Mouse (Mus musculus) urinary bladder, postnatal 36 days (tissue): ENCODE data around the gene Zbtb16.

ENCODE experiments used
- DNase-seq, 2 experiments: peaks; one replicate each; pipeline ENCODE4 v3.0.0; 2022; ENCODE audit warnings: low spot score in 2 of 2, mixed read lengths in 1 of 2

The Zbtb16 gene

GRCm38 (mm10) chr9:48729471-48729870 is 106.6 kb downstream of the Zbtb16 start:
- DNase-seq: no peak

- no peak for DNase-seq
Observed at GRCm38 (mm10) chr9:48728731-48729123, 107.3 kb downstream of the Zbtb16 start.

DNA sequence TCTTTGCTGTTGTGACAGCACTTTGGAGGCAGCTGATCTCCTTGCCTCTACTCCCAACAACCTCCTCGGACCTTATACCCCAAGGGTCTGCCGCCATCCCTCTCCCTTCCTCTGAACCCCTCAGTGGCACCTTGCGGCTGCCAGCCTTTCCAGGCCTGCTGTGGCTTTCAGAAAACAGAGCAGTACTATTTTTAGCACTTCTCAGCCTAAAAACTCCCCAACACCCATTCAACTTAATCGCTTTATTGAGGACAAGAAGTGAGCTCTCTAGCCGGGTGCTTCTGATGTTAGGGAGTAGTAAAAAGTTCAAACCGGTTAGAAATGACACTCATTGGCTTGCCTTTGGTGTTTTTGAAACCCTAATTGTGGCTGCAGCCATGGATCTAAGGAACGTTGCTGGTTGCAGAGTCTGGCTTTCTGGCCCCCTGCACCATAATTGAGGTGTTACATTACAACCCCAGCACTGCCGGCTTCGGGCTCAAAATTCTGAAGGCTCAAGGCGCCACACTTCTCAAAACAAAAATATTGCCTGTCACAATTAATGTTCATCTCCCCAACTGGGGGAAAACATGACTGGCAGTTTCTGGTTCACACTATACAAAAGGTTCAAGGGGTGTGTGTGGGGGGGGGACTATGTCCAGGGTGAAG is 107.8 kb downstream of the Zbtb16 start:
- no peak for DNase-seq

- no peak for DNase-seq
Observed at GRCm38 (mm10) chr9:48726341-48726740, 109.7 kb downstream of the Zbtb16 start.

DNA sequence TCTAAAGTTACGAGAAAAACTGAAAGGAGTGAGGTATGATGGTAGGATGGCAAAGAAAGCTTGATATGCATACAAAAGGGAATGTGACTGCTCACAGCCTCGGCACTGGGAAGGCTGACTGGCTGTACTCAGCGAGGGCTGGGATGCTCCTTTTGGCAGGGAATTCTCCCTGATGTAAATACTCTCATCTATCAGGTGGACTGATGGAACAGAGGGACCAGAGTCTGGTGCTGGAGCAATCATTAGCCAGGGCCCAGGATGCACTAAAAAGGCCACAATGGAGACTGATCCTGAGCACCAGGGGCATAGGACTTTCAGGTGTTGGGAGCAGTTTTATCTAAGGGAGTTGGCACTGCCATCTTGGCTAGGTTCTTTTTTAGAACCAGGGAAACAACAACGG is 110.1 kb downstream of the Zbtb16 start:
- DNase-seq: no peak

DNA sequence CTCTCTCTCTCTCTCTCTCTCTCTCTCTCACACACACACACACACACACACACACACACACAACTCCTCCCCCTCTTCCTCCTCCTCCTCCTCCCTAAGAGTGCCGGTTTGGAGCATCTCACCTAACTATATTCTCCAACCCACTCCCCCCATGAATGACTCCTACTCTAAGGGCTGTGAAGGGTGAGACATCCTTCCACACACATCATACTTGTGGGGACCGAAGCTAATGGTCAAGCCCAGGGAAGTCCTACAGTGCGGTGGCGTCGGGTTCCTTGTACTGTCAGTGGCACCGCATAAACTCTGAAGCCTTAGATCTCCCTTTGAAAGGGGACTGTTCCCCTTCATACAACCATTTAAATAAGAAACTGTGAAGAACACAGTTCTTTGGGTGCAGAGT is 110.9 kb downstream of the Zbtb16 start:
- DNase-seq: no peak

DNA sequence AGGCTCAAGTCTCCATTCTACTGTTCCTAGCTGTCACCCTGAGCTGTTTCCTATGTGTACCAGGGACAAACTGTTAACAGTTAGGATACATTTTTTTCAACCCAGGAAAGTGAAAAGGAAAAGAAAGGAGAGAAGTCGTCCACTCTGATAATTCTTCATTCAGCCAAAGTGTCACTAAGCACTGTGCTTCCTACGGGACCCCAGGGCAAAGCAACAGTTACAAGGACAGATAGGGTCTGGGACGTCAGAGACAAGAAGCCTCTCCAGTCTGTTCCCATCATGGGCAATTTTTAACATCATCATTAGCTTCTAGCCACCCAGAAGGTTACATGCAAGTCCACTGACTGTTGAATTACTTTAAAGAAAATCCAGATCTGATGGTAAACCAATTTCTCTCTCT is 111.3 kb downstream of the Zbtb16 start:
- no peak for DNase-seq

DNA sequence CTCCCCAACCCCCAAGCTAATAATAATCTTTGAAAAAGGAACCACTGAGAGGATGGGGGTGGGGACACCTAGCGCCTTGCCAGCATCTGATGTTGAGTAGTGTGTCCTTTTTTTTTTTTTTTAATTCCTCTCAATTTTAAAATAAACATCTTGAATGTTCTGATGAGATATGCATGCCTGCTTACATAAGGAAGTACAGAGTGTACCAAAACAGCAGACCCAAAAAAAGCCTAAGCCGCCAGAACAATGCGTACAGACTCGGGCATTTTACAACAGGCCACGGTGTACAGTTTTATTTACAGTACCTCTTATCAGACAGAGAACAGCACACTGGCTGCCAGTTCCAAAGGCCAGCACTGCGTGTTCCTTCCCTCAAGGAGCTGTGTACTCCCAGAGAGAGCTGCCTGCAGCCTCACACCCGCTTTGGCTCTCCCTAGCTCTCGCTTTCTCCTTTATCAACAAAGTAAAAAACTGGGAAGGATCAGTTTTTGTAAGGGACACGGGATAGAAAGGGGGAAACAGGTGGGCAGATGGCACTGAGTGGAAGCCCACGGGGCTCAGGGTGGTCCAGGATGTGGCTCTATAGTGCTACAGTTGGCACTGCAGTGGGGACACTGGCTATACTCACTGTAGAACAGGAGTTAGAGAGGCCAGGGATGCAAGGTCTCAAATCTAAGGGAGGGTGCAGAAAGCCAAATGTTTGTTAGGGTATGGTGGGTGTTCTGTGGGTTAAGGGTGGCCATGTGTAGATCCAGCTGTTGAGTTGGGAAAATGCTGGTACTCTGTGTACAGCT is 112.3 kb downstream of the Zbtb16 start:
- DNase-seq: peak; percentile 59 to 86

DNA sequence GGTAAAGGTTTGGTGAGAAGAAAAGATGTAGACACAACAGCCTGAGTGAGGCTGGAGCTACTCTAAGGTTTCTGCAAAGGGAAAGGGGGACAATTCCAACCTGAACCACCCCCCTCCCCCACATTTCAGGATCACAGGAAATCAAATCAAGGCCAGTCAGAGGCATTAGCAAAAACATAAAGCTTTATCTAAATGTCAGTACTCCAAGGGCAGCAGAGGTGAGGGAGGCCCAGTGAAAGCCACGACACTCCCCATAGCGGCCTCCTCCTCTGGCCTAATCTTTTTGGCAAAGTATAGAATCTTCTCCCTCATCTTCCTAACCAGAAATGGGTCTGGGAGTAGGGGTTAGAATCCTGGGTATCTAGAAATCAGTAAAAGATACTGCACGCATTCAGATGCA is 113.0 kb downstream of the Zbtb16 start:
- no peak for DNase-seq

- no peak for DNase-seq
Observed at GRCm38 (mm10) chr9:48722261-48722920, 113.6 kb downstream of the Zbtb16 start.

DNA sequence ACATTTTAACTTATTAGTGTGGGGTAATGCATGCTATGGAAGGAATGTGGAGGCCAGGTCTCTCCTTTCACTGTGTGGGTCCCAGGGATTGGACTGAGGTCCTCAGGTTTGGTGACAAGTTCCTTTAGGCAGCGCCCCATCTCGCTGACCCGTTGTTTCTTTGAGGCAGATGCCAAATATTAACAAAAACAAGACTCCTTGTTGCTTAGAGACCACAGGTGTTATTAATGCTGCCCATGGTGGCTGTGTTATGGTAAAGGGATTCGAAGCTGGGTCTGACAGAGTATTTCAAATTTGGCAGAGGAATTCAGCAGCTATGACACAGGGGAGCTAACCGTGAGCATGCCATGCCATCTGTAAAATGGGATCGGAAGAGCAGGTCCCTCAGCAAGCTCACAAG is 114.4 kb downstream of the Zbtb16 start:
- DNase-seq: no peak

DNA sequence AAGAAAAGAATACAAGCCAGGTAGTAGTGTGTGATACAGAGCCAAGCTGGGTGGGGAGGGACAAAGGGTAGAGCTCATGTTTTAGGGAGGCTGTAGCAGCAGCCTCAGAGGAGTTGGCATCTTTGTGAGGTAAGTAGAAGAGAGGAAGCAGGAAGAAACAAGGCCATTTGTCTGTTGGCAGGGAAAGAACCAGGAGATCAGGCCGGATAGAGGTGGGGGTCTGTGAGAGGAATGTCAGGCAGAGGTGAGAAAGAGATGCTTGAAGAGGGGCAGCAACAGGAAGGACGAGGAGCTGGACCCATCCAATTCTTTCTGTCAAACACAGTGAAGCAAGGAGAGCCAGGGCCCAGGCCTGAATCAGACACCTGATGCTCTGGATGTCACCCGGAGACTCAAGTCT is 114.8 kb downstream of the Zbtb16 start:
- no peak for DNase-seq

DNA sequence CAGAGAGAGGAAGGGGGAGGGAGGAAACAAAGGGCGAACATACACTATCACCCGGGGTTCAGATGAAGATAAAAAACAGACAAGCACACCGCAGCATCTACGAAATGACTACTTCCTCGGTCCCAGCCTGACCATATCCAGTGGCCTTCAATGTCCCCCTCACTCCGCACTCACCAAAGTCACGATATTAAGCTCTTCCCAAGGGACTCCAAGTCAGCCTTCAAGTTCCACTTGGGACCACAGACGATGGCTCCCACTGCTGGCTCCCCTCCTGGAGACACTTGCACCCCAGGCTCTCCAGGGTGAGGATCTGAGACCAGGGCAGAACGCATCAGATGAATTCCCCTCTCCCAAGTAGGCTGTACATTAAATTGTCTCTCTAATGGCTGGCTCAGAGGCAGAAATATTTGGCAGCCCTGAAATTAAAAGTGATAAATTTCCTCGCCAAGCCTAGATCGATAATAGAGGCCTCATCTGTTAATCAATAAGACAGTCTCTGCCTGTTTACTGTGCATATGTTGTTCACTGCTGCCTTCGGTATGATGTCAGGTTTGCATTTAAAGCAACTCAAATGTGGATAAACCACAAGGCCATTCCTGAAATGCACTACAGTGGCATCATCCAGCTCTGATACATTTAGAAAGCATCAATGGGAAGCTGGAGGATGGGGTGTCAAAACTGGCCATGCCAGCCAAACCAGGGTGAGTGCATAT is 115.6 kb downstream of the Zbtb16 start:
- no peak for DNase-seq

DNA sequence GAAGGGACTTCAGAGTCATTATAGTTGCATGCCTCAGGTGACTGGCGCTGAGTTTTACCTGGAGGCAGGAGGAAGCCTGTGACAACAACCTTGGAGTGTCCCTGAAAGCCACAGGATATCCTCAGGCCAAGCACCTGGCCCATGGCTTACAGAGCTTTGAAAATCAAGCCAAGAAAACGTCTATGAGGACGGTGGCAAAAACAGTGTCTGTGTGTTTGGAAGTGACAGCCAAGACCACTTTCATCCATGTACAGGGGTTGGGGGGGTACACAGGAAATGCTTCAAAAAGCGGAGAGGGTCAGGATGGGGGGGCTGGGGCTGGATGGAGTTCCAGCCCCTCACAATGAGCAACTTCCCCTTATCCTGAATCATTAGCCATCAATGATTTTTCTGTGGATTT is 116.4 kb downstream of the Zbtb16 start:
- no peak for DNase-seq

DNA sequence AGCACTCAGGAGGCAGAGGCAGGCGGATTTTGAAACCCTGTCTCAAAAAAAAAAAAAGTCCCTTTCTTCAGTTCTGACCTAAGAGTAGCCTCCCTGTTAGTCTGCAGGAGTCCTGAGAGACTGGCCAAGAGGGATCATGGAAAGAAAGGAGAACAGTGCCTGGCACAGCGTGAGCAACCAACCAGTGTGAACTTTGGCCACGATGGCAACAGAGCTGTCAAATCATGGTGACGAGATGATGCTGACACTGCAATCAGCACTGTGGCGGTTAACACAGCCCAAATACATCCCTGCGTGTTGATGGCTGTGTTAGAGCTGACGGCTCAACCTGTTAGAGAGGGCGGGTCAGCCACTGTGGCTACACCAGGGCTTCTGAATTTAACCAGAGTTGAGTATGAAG is 119.5 kb downstream of the Zbtb16 start:
- no peak for DNase-seq

DNA sequence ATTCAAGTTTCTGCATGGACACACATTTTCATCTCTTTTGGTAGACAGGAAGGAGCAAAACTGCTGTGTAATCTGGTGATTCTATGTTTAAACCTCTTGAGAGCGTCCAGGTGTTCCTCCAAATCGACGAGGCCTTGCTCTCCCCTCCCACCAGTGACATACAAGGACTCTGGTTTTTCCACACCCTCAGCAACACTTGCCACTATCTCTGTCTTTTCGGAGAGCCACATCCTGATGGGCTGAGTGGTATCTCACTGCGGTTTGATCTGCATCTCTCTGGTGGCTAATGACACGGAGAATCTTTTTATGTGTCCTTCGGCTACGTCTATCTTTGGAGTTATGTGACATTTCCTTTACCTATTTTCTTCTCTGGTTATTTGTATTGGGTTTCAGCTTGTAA is 121.0 kb downstream of the Zbtb16 start:
- DNase-seq: no peak

GRCm38 (mm10) chr9:48713779-48714178 is 122.2 kb downstream of the Zbtb16 start:
- DNase-seq: no peak

- DNase-seq: no peak
Observed at GRCm38 (mm10) chr9:48712985-48713765, 122.8 kb downstream of the Zbtb16 start.

- no peak for DNase-seq
Observed at GRCm38 (mm10) chr9:48711826-48712225, 124.2 kb downstream of the Zbtb16 start.

GRCm38 (mm10) chr9:48711296-48711781 is 124.7 kb downstream of the Zbtb16 start:
- no peak for DNase-seq
